Mouse (Mus musculus) midbrain, postnatal 0 days (tissue): ENCODE results near the gene D430042O09Rik. TPM values are rescaled to one million over a fixed set of nuclear protein-coding genes. Genes with fewer than 3 reads are reported as not detected.
A peak's percentile ranks its signal among the peaks of the same experiment; 100 is the strongest.

Experiments used
- ATAC-seq: fragments of 200-750 bp; cut with Nextera tagmentation; 2 replicates; pipeline ENCODE4 v1.8.0; 2017; ENCODE audit warnings: moderate number of reproducible peaks, mild to moderate bottlenecking, moderate TSS enrichment, moderate library complexity; ENCODE audit not compliant: low FRiP score
- DNase-seq: peaks from one replicate; pipeline ENCODE4 v3.0.0-alpha.2; 2015; ENCODE audit warnings: low spot score
- H3K27ac ChIP-seq: fragments of 300-500 bp; sonication (generic); 2 replicates; pipeline ENCODE4 v1.5.1; 2014; ENCODE audit warnings: low read depth, mild to moderate bottlenecking, low read length, mixed read lengths
- H3K27me3 ChIP-seq: fragments of 300-500 bp; sonication (generic); 2 replicates; pipeline ENCODE4 v1.6.1; 2014; ENCODE audit warnings: low read length, control low read depth, mixed read lengths; ENCODE audit not compliant: insufficient read depth
- H3K36me3 ChIP-seq: fragments of 300-500 bp; sonication (generic); 2 replicates; pipeline ENCODE4 v1.6.1; 2014; ENCODE audit warnings: low read length, control low read depth, mixed read lengths; ENCODE audit not compliant: insufficient read depth
- H3K4me1 ChIP-seq: fragments of 300-500 bp; sonication (generic); 2 replicates; pipeline ENCODE4 v1.6.1; 2014; ENCODE audit warnings: mild to moderate bottlenecking, control low read depth, antibody characterized with exemption, low read length, mixed read lengths; ENCODE audit not compliant: insufficient read depth
- H3K4me2 ChIP-seq: fragments of 300-500 bp; sonication (generic); 2 replicates; pipeline ENCODE4 v1.6.1; 2014; ENCODE audit warnings: low read depth, mild to moderate bottlenecking, low read length, mixed read lengths; ENCODE audit not compliant: poor library complexity, severe bottlenecking
- H3K4me3 ChIP-seq: fragments of 300-500 bp; sonication (generic); 2 replicates; pipeline ENCODE4 v1.5.1; 2014; ENCODE audit warnings: low read depth, mild to moderate bottlenecking, low read length, moderate library complexity
- H3K9ac ChIP-seq: fragments of 300-500 bp; sonication (generic); replicated peaks from 2 replicates; pipeline ENCODE4 v1.6.1; 2014; ENCODE audit warnings: mild to moderate bottlenecking, low read length, moderate library complexity, mixed read lengths; ENCODE audit not compliant: poor library complexity, severe bottlenecking
- H3K9me3 ChIP-seq: fragments of 300-500 bp; sonication (generic); 2 replicates; pipeline ENCODE4 v1.6.1; 2016; ENCODE audit warnings: low read length, control low read depth
- CTCF ChIP-seq: IDR thresholded peaks from 2 replicates; pipeline ENCODE4 v1.5.1; 2016; ENCODE audit warnings: antibody characterized with exemption, mild to moderate bottlenecking
- WGBS: fragments of 180-500 bp; shearing (Covaris S2); extraction: QIAGEN DNeasy Blood & Tissue Kit; methylation state at CpG from one replicate; pipeline ENCODE4 v1.1.7; 2014; 5-methylcytosine and 5-hydroxymethylcytosine counted together
- polyA plus RNA-seq: library from polyadenylated mRNA; unstranded; fragments of >200 nt; fragmentation: Nextera tagmentation; extraction: Ambion mirVana; gene quantifications from 2 replicates; pipeline ENCODE4 v1.2.1, GENCODE M21; 2015
- total RNA-seq: library from RNA; depleted of rRNA; stranded (reverse); fragments of >200 nt; gene quantifications from 2 replicates; pipeline ENCODE4 v1.2.3, GENCODE M21; 2014

D430042O09Rik gene
- total and polyA plus RNA-seq, 2 experiments from 2014 or later, result 4.3 to 16.9 TPM

- DNase-seq (no peak), ATAC-seq (no peak)
- no peaks in the 10 kb centered on the region for H3K4me1 ChIP-seq
- H3K9ac ChIP-seq, result no peak overlapping the region
- H3K4me3 ChIP-seq, result no peak overlapping the region
- no peaks in the 10 kb centered on the region for H3K27me3 ChIP-seq
- H3K36me3 ChIP-seq, result no peaks in the 10 kb centered on the region
- H3K4me2 ChIP-seq, result no peak overlapping the region
- H3K27ac ChIP-seq, result no peak overlapping the region
- 89% methylated on average over 3 of the region's 3 CpGs for WGBS
- no peaks in the 10 kb centered on the region for H3K9me3 ChIP-seq
- no peak for TF ChIP-seq CTCF
Measured at GRCm38 (mm10) chr7:125714803-125715202, 7.1 kb downstream of the D430042O09Rik start.

- WGBS, result 67% methylated on average over 2 of the region's 2 CpGs
- no peak for ATAC-seq
- H3K27ac ChIP-seq, result no peak overlapping the region
- H3K4me1 ChIP-seq, result no peaks in the 10 kb centered on the region
- no peak for TF ChIP-seq CTCF
- H3K9me3 ChIP-seq, result no peaks in the 10 kb centered on the region
- H3K27me3 ChIP-seq, result no peaks in the 10 kb centered on the region
- H3K36me3 ChIP-seq, result no peaks in the 10 kb centered on the region
- DNase-seq, result no peak
- no peak overlapping the region for H3K4me2 ChIP-seq
- no peak overlapping the region for H3K4me3 ChIP-seq
- H3K9ac ChIP-seq, result no peak overlapping the region
Measured at GRCm38 (mm10) chr7:125716724-125717123, 9.0 kb downstream of the D430042O09Rik start.

- Histone ChIP-seq H3K4me3 (no peak overlapping the region), H3K27me3 (no peaks in the 10 kb centered on the region), H3K9me3 (no peaks in the 10 kb centered on the region), H3K4me1 (no peaks in the 10 kb centered on the region), H3K4me2 (no peak overlapping the region), H3K9ac (no peak overlapping the region), H3K27ac (no peak overlapping the region), H3K36me3 (no peaks in the 10 kb centered on the region)
- ATAC-seq, result no peak
- no peak for TF ChIP-seq CTCF
- DNase-seq, result no peak
Measured at GRCm38 (mm10) chr7:125717612-125718011, 9.9 kb downstream of the D430042O09Rik start.

GRCm38 (mm10) chr7:125720370-125720769, 12.7 kb downstream of the D430042O09Rik start:
- H3K27me3 ChIP-seq, result no peaks in the 10 kb centered on the region
- H3K27ac ChIP-seq, result 0 out of 2 replicates have a peak overlapping the region, but pooled peaks have one; percentile 21
- no peak overlapping the region for H3K4me2 ChIP-seq
- H3K36me3 ChIP-seq, result no peaks in the 10 kb centered on the region
- no peak for TF ChIP-seq CTCF
- ATAC-seq (no peak), DNase-seq (peak; percentile 35)
- H3K9ac ChIP-seq, result no peak overlapping the region
- 64% methylated on average over 5 of the region's 5 CpGs for WGBS
- H3K4me1 ChIP-seq, result no peaks in the 10 kb centered on the region
- no peaks in the 10 kb centered on the region for H3K9me3 ChIP-seq
- no peak overlapping the region for H3K4me3 ChIP-seq

GRCm38 (mm10) chr7:125721033-125721432, 13.3 kb downstream of the D430042O09Rik start:
- TF ChIP-seq CTCF, result no peak
- no peak overlapping the region for H3K27ac ChIP-seq
- no peak overlapping the region for H3K9ac ChIP-seq
- H3K9me3 ChIP-seq, result no peaks in the 10 kb centered on the region
- H3K27me3 ChIP-seq, result no peaks in the 10 kb centered on the region
- H3K4me3 ChIP-seq, result no peak overlapping the region
- no peaks in the 10 kb centered on the region for H3K36me3 ChIP-seq
- H3K4me2 ChIP-seq, result no peak overlapping the region
- ATAC-seq, result no peak
- no peaks in the 10 kb centered on the region for H3K4me1 ChIP-seq
- WGBS, result 84% methylated on average over 4 of the region's 4 CpGs
- no peak for DNase-seq

GRCm38 (mm10) chr7:125722127-125722526, 14.4 kb downstream of the D430042O09Rik start:
- TF ChIP-seq CTCF, result peak; percentile 48
- Histone ChIP-seq H3K4me3 (no peak overlapping the region), H3K27me3 (no peaks in the 10 kb centered on the region), H3K4me2 (no peak overlapping the region), H3K4me1 (no peaks in the 10 kb centered on the region), H3K27ac (no peak overlapping the region), H3K36me3 (no peaks in the 10 kb centered on the region), H3K9me3 (no peaks in the 10 kb centered on the region), H3K9ac (no peak overlapping the region)
- DNase-seq, result no peak
- no peak for ATAC-seq
